Mouse (Mus musculus) T-helper 1 cell (primary cell): ENCODE measurements around the gene Gcgr.
"Not testable (repeated sequence)": the region's sequence is repeated elsewhere in the genome, so short reads cannot be mapped to it uniquely, and the experiment has no call there.

Experiments
- in situ Hi-C: fragments of 300-600 bp; cut with MboI, MseI; formaldehyde crosslinking; loops from one replicate; pipeline ENCODE4 v1.15.1; 2025; ENCODE audit warnings: high pct_unique_total_duplicates

The Gcgr gene

DNA sequence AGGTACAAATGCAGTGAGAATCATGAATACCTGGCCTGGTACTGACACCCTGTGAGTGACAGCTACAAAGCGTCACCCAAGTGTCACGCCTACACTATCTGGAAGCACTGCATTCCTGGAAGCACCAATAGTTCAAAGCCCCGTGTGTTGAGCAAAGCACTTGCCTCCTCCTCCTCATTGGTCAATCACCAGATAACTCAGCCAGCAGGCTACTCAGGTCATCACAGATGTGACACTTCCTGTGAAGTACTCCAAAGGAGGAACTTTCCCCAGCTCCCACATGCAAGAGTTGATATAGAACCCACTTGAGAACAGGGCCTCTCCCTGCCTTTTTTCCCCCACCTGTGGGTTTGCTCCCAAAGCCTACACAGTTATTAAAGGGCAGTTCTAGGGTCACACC, 40.6 kb downstream of the Gcgr start:
- in situ Hi-C loops = no loop called here

DNA sequence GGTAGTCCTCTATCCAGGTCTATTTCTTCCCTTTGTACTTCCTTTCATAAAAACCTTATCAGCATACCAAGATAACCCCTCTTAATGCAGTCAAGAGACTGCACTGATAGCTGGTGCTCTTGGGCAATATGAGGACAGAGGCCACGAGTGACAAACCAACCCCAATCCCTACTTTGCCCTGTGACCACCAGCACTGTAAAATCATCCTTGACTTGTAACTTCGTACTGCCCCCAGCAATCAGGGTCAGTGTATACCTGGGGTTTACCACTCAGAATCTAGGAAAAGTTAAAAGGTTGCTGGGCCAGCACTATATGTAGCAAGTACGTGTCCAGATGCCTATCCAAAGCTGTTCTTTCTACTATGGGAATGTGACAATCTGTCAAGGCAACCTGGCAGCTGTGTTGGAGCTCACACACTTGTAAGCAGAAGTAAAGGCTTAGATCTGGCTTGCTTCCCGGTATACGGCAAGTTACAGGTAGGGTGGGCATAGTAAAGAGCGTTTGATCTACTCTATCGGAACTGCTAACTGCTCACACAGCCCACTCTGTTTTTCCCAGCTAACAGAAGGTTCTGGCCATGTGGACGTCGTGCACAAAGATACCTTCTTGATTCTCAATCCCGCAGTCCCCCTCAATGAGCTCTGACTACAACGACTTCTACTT, 41.4 kb downstream of the Gcgr start:
- in situ Hi-C loops = no loop called here

DNA sequence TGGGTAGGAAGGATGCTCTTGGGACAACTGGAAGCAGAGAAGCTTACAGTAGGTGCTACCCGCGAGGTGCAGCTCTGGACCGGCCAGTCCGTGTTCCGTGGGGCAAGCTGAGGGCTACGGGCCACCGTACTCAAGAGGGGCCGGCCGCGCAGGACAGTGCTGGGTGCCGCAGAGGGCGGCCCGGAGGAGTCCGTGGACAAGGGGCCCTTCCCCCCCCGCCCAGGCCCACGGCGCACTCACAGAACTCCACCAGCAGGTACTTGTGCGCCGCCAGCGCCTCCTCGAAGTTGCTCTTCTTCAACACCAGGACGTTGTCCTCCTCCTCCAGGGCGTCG, 41.9 kb downstream of the Gcgr start:
- in situ Hi-C loops = no loop called here

- in situ Hi-C loops = no loop called here
These were observed 42.5 kb downstream of the Gcgr start, which contains the start of gene P4hb for GRCm38 (mm10) chr11:120572752-120573584. P4hb (minus strand) TSS chr11:120573253.

- in situ Hi-C loops = no loop called here
These were observed 43.2 kb downstream of the Gcgr start for GRCm38 (mm10) chr11:120573585-120574277.

DNA sequence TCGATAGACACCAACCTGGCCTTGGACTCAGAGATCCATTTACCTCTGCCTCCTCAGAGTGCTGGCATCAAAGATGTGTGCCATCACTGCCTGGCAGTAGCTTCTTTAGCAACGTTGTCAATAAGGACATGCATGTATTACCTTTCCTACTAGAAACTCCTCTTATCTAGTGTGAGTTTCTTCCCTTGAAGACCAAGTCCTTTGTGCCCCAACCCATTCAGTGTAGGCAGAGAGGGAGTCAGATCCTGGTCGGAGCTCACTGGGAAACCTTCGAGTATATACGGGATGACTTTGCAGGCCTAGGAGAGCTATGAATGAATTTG, 43.7 kb downstream of the Gcgr start:
- in situ Hi-C loops = no loop called here

DNA sequence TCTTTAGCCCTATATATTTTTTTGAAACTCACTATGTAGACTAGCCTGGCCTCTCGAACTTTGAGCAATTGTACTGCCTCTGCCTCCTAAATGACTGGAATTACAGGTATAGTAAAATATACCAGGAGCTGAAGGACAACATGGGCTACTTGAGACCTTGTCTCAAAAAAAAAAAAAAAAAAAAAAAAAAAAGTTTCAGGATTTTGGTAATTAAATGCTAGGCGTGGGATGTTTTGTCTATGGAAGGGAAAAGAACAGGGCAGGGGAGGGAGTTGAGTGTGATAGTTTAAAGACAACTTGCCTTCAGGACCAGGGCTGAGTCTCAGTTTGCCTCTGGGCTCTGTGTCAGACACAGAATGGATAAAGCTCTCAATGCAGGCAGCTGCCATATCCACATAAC, 44.5 kb downstream of the Gcgr start:
- in situ Hi-C loops = no loop called here

DNA sequence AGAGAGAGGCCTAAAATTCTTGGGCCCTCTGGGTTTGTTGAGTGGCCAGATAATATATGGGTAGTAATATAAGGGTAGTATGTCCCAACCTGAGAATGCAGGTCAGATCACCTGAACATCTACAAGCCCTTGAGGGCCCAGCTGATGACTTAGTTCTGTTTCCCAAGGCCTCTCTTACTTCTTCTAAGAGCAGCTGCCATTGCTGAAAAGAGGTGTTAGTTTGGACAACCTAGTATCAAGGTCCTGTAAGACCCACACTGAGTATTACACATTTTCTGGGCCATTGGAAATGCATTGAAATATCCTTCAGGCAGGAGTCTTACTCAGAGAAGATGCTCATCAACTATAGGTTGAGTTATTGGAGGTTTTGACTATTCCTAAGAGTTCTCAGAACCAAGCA, 45.4 kb downstream of the Gcgr start:
- in situ Hi-C loops = no loop called here

- in situ Hi-C loops = no loop called here
These were observed 46.0 kb downstream of the Gcgr start for GRCm38 (mm10) chr11:120576365-120576981.

DNA sequence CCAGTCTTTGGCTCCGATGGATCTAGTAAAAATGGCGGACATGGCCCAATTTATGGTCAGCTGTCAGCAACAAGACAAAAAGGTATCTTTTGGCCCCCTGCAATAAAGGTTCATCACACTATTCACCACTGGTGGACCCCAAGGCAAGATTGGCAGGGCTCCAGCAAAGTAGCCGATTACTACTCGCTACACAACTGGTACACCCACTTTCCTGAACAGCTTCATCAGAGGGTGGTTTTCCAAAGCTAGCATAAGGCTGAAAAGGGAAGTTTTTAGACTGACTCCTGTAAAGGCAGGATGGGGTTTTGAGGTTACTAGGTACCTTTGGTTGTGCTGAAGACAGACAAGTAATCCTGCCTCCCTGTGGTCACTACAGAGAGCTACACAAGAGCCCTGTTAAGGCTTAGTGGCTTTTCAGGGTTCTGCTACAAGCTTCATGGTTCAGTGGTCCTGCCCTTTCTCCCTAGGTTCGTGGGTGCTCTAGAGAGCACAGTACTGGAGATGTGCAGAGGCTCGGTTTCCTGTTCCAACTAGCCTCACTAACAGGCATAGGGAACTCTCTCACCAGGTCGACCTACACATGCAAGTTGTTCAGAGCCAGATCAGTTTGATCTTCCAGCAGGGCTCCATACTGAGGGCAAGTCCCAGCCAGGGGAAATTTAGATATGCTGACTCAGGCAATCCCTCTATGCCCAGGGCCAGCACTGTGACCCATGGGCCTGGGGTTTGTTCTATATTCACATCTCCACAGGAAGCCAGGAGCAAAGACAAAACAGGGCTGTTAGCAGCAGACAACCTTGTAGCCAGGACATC, 46.9 kb downstream of the Gcgr start:
- in situ Hi-C loops = no loop called here

DNA sequence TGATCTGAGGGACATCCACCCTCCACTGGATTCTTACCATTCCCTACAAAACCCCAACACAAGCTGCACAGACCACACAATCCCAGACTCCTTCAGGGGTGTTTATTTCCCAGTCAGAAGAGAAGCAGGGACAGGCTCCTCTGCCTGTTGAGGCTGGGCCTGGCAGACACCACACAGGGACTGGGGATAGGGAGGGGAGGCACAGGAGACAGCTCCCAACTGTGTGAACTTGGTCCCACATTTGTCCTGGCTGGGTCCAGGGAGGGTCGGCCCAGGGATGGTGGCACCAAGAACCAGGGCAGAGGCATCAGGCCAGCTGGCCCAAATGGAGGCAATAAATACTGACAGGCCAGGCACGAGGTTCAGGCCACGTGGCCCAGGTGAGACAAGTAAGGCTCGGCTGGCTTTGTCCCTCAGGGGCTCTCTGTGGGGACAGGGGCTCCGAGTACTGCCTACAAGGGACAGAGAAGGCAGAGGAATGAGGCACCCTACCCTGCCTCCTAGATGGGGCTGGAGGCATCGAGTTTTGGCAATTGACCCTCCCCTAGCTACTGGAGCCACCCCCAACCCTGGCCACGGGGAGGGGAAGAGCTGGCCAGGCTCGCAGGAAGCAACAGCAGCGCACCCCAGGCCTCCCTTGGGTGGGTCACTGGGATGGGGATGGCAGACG, 47.7 kb downstream of the Gcgr start:
- in situ Hi-C loops = no loop called here

GRCm38 (mm10) chr11:120578694-120579243, 48.3 kb downstream of the Gcgr start:
- in situ Hi-C loops = no loop called here

- in situ Hi-C loops = no loop called here
These were observed 49.0 kb downstream of the Gcgr start for GRCm38 (mm10) chr11:120579316-120580107.

DNA sequence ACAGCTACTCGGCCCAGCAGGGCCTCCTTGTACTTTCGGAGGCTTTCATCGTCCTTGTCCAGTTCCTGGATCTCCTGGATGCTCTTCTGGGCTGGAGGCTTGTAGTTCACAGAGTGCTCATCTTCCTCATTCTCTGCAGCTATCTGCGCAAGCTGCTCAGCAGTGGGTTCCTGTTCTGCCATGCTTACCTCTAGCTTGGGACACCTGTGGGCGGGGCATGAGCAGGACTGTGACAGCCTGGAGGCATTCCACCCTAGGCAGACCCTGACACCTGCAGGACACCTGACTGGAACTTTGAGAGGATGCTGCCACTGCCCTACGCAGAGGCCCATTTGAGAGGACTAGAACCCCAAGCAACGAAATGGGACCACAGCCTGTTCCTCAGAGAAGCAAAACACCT, 49.7 kb downstream of the Gcgr start:
- in situ Hi-C loops = no loop called here

GRCm38 (mm10) chr11:120580871-120581331, 50.4 kb downstream of the Gcgr start:
- in situ Hi-C loops = no loop called here

GRCm38 (mm10) chr11:120581490-120582267, 51.2 kb downstream of the Gcgr start, which contains the start of gene Arhgdia:
Arhgdia (minus strand) TSS chr11:120581624.
- in situ Hi-C loops = no loop called here

GRCm38 (mm10) chr11:120582268-120582981, 51.9 kb downstream of the Gcgr start:
- in situ Hi-C loops = no loop called here

DNA sequence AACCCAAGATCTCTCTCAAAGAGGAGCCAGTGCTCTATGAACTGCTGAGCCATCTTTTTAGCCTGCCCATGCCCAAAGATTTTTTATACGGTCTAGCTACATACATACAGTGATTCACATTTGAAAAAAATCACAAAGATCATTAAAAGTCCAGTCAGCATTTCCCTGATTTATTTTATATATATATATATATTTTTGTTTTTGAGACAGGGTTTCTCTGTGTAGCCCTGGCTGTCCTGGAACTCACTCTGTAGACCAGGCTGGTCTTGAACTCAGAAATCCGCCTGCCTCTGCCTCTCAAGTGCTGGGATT, 52.4 kb downstream of the Gcgr start:
- in situ Hi-C loops = not testable (repeated sequence)
